ENCODE assay signal across 8 mouse cellular contexts in the genomic region with DNA sequence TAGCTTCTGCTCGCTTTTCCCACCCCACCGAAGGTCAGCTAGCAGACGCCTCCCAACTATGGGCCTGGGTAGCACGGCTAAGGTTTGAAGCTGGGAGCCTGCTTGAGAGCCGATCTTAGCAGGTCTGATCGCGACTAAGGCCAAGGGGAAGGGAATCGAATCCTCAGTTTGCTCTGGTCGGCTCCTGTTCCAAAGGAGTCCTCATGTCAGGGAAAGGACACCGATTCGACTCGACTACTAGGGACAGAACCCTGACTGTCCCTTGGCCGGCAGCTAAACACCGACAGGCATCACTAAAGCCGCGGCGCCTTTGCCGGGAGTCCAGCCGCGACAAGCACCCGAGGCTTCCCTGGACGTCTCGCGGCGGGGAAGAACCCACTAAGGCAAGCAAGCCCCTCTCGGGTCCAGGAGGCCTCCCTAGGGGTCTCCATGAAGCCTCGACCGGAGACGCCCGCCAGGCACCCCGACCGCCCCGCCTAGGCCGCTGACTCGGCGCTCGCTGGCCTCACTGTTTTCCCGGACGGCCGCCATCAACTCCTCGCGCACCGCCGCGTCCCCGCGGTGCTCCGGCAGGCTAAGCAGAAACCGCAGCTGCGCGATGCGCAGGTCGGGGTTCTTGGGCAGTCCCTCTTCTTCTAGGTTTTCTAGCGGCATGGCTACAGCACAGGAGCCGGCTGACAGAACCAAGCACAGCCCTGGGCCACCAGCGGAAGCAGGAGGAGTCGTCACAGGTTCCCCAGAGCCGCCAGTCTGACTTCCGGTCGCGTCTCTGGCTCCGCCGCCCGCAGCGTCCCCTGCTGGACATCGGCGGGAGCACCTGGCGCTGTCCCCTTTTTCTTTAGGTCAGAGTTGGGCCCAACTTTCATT. TPM values are rescaled to one million over a fixed set of nuclear protein-coding genes. Genes with fewer than 3 reads are reported as not detected.
A peak's percentile ranks its signal among the peaks of the same experiment; 100 is the strongest.
DNase-seq lines count a peak whose midpoint lies in the region; ATAC-seq and TF ChIP-seq lines count a peak whose summit lies in the region.

Gene Psmd6 (minus strand): TSS at position 755 of the 867 bp plus-strand sequence.

- H3K4me3 ChIP-seq in cortical plate, adult 2 months (ENCODE audit: insufficient read depth, low read length) = peak within 1 kb of the TSS; percentile 74
- peak within 1 kb of the TSS; percentile 97 for H3K4me3 ChIP-seq in megakaryocyte, embryonic 14.5 days (replicated peaks)

- TF ChIP-seq CTCF in cortical plate, adult 2 months (IDR thresholded peaks at IDR 0.05; ENCODE audit: extremely low read depth, insufficient read depth, low read length) = peak; percentile 66

- no peaks in the 10 kb centered on the region for H3K27me3 ChIP-seq in megakaryocyte, embryonic 14.5 days (replicated peaks)

- H3K9me3 ChIP-seq in megakaryocyte, embryonic 14.5 days = no peaks in the 10 kb centered on the region

- H3K4me1 ChIP-seq in cortical plate, adult 2 months (ENCODE audit: control insufficient read depth, insufficient read depth, low read length) = peaks cover 3% of the 10 kb centered on the region; the same call in 1 of the 2 replicates
- H3K4me1 ChIP-seq in megakaryocyte, embryonic 14.5 days = peaks cover 26% of the 10 kb centered on the region

- peak; percentile 72 for TF ChIP-seq POLR2A in cortical plate, adult 2 months (IDR thresholded peaks at IDR 0.05; ENCODE audit: extremely low read depth, insufficient read depth, low read length)

- H3K27ac ChIP-seq in cortical plate, adult 2 months (ENCODE audit: insufficient read depth, low read length) = peak within 1 kb of the TSS; percentile 92

- peak; percentile 75 to 85 for DNase-seq in gastrocnemius, adult 8-10 months (ENCODE audit: low spot score in 2 of 2)
- peak; percentile 35 for DNase-seq in hindlimb bud, embryonic 11.5 days (ENCODE audit: extremely low spot score, low read depth, low spot score)
- peak; percentile 82 to 91 for DNase-seq in left cerebral cortex, adult 8-10 months (ENCODE audit: low spot score in 2 of 2)
- peak; percentile 93 for DNase-seq in right cerebral cortex, postnatal 10 days (ENCODE audit: low spot score in 2 of 2)
- DNase-seq in urinary bladder, postnatal 25 days (ENCODE audit: low spot score) = peak; percentile 89

- H3K36me3 ChIP-seq in megakaryocyte, embryonic 14.5 days (replicated peaks; ENCODE audit: low read length) = peaks cover 41% of the 10 kb centered on the region

- peak; percentile 99 for ATAC-seq in activated CD4-positive, CD25-positive, alpha-beta regulatory T cell, adult 4 months

RNA-seq across cellular contexts. Expression of gene Psmd6, which starts in this region (rescaled TPM):
- 100 to 1,000 TPM; 138 to 151 TPM for polyA plus RNA-seq in activated CD4-positive, CD25-positive, alpha-beta regulatory T cell, adult 4 months (2017; shearing (Covaris generic))
- 86.8 and 93.1 TPM in 2 replicates for polyA plus RNA-seq in cortical plate, adult 2 months (2012; rRNA removed)
- 100 to 1,000 TPM; 145 to 169 (median 155) TPM for total RNA-seq in gastrocnemius, adult 8-10 months (2022)
- 100 to 1,000 TPM in 3 of 4 experiments, 10 to 100 TPM in 1; 99.6 to 113 (median 101) TPM for total RNA-seq in left cerebral cortex, adult 8-10 months (2022)
- polyA plus RNA-seq in megakaryocyte, embryonic 14.5 days (2012; ENCODE audit: insufficient read depth, low replicate concordance) = 13.9 and 38.7 TPM in 2 replicates

Comparison
In these comparisons a context has a peak if more than half of its experiments do, and no peak if none do; other contexts are left out.
1. Peak in every context shown above with its lines: DNase-seq, ATAC-seq, H3K4me3 ChIP-seq and H3K27ac ChIP-seq.
2. DNase-seq: peak in every context shown above with its lines; median percentile 93 in right cerebral cortex, postnatal 10 days; 89 in urinary bladder, postnatal 25 days; 86 in left cerebral cortex, adult 8-10 months; 80 in gastrocnemius, adult 8-10 months; 35 in hindlimb bud, embryonic 11.5 days.